Mouse (Mus musculus) right cerebral cortex, adult 2 months (tissue): ENCODE measurements around the gene Gtsf2.

Experiments used
- DNase-seq, 2 experiments: peaks; one replicate each; pipeline ENCODE4 v3.0.0; 2021 to 2022; ENCODE audit warnings: low spot score in 2 of 2

Gene Gtsf2

DNA sequence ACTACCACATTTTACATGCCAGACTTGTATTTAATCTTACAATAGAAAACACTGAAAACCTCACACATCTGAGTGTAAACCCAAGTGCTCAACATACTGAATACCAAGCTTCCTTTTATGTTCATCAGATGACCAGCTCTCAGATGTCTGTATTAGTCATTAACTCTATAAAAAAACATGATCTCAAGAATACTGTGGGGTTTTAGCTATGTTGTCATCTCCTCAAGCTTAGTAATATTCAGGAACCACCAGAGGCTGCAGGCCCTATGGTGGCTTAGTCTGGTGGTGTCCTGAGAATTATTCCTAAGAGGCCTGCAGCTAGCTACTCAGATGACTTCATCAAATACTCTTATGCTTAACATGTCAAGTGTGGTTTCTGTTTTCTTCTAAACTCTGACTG is 54.7 kb downstream of the Gtsf2 start:
- DNase-seq = no peak
